Mouse (Mus musculus): ENCODE results near the gene Prmt9.

Prmt9 gene

DNA sequence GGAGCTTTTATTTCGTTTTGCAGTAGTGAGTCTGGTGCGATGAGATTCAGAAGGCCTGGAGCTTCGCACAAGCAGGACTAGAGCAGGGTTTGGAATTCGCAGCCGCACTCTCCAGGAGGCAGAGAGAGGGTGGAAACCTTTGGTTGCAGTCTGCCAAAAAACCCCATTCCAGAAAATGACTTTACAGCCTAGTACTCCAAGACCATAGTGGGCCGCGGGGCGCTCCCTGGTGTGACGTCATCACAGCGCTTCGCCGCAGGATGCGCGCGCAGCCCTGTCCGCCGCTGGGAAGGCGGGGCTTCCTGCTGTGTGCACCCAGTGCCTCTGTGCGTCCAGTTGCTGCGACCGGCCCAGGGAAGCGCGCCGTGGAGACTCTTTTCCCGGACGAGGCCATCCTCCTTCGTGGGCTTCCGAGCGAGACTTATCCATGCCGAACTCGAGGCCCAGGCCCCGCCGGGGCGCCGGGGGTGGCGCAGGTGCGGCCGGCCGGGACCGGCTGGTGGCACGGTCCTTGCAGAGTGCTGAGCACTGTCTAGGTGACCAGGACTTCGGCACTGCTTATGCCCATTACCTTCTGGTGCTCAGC lies at the start of gene Prmt9:
Gene Prmt9, plus strand, starts transcription at position 277 of the 586 bp plus-strand sequence.
- DNase-seq (ENCODE audit: low read depth): peak; percentile 81

DNA sequence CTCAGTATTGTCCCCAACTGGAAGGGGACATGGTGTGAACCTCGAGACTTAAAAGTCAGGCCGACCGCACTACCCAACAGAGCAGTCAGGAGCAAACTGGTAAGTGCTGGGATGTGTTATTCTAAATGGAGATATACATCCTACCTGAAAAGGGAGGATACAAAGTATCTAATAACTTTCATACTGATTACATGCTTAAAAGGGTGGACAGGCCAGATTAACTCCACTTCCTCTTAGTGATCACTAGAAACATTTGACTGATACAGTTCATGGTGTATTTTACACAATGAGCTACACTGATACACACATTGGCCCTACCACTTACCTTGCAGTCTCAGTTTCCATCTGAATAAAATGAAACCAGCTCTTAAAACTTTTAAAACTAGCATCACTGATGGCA lies 48.9 kb upstream of the Prmt9 start:
- no peak for DNase-seq (ENCODE audit: low read depth)

GRCm38 (mm10) chr8:77501131-77501530 lies 48.1 kb upstream of the Prmt9 start:
- DNase-seq (ENCODE audit: low read depth): no peak

DNA sequence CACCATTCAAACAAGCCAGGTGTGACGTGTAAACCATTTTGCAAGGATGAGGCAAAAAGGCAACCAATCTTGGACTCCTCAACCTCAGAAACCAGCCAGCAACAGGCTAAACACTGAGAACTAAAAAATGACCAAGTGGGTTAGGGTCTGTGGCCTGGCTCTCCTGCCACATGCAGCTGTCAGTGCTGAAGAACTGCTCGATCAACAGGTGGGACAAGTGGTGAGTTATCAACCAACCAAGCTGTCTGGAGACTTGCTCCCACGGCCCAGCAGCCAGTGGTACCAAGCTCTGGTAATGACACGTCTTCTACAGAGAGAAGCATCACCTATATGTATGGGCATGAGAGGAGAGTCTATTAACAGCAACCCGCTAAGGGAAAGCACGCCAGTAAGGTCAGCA lies 46.6 kb upstream of the Prmt9 start:
- DNase-seq (ENCODE audit: low read depth): no peak

DNA sequence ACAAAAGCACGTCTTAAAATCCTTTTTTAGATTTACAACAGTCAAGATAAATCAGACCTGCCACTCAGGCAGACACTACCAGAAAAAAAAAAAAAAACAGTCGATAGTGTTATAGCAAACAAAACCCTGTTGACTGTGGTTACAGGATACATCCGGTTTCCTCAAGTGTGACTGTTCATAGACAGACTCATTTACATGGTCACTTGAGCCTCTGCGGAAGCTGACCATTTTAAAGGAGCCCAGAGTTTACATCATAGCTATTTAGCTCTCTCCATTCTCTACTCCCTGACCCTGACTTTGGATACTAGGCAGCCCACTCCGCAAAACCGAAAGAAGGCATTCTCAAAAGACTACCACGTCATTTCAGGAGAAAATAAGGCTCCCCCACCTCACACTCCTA lies 42.7 kb upstream of the Prmt9 start:
- DNase-seq (ENCODE audit: low read depth): no peak

- DNase-seq (ENCODE audit: low read depth): no peak
These were observed 41.6 kb upstream of the Prmt9 start for GRCm38 (mm10) chr8:77507510-77508035.

GRCm38 (mm10) chr8:77509044-77509443 lies 40.2 kb upstream of the Prmt9 start:
- no peak for DNase-seq (ENCODE audit: low read depth)

DNA sequence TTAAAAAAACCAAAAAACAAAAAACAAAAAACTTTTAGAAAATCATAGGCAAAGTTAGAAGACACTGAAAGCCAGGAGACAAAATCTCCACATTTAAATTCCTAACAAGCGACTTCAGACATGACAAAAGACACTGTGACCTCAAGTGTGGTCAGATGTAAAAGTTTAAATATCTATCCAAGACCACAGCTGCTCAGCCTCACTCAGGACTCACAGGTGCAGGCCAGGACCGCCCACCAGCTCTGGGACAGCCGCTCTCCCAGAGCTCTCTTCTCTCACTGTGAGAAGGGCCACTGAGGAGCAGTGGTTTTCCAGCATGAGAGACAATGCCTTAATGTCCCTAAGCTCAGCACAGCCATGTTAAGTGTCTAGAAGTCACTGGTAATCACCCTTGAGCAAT lies 38.8 kb upstream of the Prmt9 start:
- DNase-seq (ENCODE audit: low read depth): no peak

DNA sequence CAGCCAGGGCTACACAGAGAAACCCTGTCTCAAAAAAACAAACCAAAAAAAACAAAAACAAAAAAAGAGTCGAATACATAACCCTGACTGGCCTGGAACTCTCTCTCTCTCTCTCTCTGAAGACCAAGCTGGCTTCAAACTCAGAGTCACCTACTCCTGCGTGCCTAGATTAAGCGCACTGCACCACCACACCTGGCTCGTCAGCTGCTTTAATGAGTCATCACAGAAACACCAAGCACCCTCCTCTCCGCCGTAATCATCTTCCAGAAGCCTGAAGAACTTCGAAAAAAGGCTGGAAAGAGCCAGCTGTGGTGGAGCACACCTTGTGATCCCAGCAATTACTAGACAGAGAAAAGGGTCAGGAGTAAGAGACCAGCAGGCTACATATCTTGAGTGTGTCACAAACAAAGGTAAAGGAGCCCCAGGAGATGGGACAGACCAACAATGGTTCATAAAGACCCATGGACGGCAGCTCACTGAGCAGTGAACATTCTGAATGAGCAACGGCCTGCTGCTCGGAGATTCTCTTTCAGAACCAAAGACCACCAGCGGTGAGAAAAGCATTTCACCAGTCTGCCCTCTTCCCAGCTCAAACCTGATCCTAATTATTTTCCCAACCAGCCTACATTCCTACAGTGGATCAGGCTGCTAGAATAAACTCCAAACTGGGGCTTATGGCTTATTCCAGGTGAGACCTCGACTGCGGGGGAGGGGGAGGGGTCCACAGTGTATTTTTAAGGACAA lies 37.3 kb upstream of the Prmt9 start:
- DNase-seq (ENCODE audit: low read depth): no peak

- no peak for DNase-seq (ENCODE audit: low read depth)
These were observed 34.0 kb upstream of the Prmt9 start for GRCm38 (mm10) chr8:77515201-77515600.

GRCm38 (mm10) chr8:77515786-77516185 lies 33.4 kb upstream of the Prmt9 start:
- DNase-seq (ENCODE audit: low read depth): no peak

GRCm38 (mm10) chr8:77516845-77517244 lies 32.4 kb upstream of the Prmt9 start:
- DNase-seq (ENCODE audit: low read depth): no peak

- peak; percentile 63 for DNase-seq (ENCODE audit: low read depth)
These were observed 31.6 kb upstream of the Prmt9 start, which contains the start of gene Arhgap10 for GRCm38 (mm10) chr8:77517301-77518200. Gene Arhgap10, minus strand, starts transcription at chr8:77517953.

DNA sequence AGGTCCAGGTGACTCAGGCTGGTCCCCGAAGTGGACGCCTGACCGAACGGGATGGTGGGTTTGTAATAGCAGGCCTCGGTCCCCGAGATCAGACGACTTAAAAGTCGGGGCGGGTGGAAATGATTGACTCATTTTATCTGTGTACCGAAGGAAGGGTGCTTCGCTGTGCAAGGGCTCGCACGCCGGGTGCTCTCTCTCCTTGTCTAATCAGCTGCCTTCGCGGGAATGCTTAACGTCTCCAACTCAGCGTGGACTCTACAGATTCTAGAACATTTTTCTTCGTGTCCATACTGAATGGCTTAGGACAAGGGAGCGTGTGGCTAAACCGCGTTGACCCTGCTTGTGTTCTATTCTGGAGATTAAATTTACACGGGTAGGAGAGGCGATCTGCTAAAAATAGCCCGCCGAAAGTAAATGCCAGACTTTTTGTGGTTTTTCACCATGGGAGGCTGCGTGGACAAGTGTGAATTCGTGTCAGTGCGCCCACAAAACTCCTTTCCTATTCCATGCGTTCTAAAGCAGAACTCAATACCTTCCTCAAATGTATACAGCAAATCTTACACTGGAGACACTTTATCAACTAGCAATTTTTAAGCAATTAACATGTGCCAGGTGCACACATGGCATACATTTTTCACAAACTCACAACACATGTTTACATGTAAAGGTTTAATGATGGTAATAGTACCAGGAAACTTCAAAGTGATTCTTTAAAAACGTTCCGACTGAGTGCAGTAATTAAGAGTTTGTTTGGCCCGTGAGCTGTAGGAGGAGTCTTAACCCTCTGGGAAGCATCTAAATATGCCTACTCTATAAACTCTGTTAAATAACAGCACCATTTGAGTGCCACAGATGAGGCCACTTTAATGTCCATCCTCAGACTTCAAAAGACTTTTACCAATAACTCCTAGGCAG lies 30.7 kb upstream of the Prmt9 start:
- DNase-seq (ENCODE audit: low read depth): no peak

GRCm38 (mm10) chr8:77520601-77521000 lies 28.6 kb upstream of the Prmt9 start:
- DNase-seq (ENCODE audit: low read depth): no peak

DNA sequence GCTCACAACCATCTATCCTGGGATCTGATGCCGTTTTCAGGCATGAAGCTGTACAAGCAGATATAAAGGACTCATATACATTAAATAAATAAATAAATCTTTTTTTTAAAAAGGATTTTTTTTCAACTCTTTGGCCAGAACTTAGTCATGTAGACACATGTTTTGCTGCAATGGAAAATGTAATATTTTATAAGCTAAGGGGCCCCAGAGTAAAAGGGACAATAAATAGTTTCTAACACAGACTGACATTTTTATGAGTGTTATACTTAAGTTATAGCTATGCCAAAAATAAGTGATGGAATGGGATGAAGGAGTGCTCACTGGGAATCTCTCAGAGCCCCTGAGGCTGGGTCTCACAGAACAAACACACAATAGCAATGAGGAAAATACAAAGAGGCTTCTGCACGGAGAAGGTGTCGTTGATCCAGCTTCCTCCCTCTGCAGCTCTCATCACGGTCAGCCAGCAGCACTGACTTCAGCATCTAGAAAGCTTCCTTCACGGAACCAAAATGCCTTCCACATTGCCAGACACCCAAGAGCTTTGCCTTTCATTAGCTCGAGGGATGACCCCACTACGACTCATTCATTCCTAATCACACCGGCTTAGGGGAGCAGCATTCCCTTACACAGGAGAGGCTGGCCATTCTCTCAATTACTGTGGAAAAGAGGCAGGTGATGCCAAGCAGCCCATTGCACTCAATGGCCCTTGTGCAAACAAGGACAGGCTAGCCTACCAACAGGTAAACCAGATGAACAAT lies 28.0 kb upstream of the Prmt9 start:
- no peak for DNase-seq (ENCODE audit: low read depth)

- no peak for DNase-seq (ENCODE audit: low read depth)
These were observed 26.2 kb upstream of the Prmt9 start for GRCm38 (mm10) chr8:77522984-77523383.

GRCm38 (mm10) chr8:77524018-77524615 lies 25.1 kb upstream of the Prmt9 start:
- DNase-seq (ENCODE audit: low read depth): no peak

DNA sequence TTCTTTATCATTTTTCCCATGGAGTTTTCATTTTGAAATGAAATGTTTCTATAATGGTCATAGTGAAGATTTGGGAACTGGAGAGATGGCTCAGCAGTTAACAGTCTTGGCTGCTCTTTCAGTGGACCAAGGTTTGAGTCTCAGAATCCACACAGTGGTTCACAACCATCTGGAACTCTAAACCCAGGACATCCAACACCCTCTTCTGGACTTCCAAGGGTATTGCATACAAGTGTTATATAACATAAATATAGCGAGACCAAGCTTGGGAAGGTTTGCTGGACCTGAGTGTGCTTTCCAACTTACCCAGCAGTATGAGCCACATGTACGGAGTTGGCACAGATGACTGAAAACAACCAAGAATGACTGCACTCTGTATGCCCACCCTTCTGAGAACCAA lies 24.3 kb upstream of the Prmt9 start:
- DNase-seq (ENCODE audit: low read depth): no peak

- DNase-seq (ENCODE audit: low read depth): no peak
These were observed 23.1 kb upstream of the Prmt9 start for GRCm38 (mm10) chr8:77526130-77526529.

Measured in c-Kit-positive CD71-positive TER-119-negative erythroid progenitor cells, embryonic 14.5 days (primary cell).